Mouse (Mus musculus) ES-E14 (cell line): ENCODE results near the gene Furin. TPM values are rescaled to one million over a fixed set of nuclear protein-coding genes. Genes with fewer than 3 reads are reported as not detected.

Source experiments
- DNase-seq: peaks from one replicate; pipeline ENCODE4 v3.0.0-alpha.2; 2013; ENCODE audit warnings: low read depth, low spot score
- H3K27ac ChIP-seq: 2 replicates; pipeline ENCODE4 v1.5.1; 2012; ENCODE audit warnings: low read depth, mild to moderate bottlenecking, low read length, moderate library complexity, mixed read lengths; ENCODE audit not compliant: poor library complexity, insufficient read depth, severe bottlenecking
- H3K36me3 ChIP-seq: 2 replicates; pipeline ENCODE4 v1.6.1; 2012; ENCODE audit warnings: mild to moderate bottlenecking, low read length, moderate library complexity, mixed read lengths; ENCODE audit not compliant: control insufficient read depth, poor library complexity, insufficient read depth, severe bottlenecking
- H3K4me1 ChIP-seq, 2 experiments: fragments of 150-350 bp in 1 of 2; sonication (generic) in 1 of 2; 2 replicates each; pipeline ENCODE4 v1.6.1; 2012; ENCODE audit warnings: low read length in 2 of 2, mild to moderate bottlenecking in 1 of 2, mixed read lengths in 1 of 2; ENCODE audit not compliant: control insufficient read depth in 2 of 2, insufficient read depth in 2 of 2, poor library complexity in 1 of 2
- H3K4me3 ChIP-seq, 2 experiments: fragments of 150-350 bp in 1 of 2; sonication (generic) in 1 of 2; 2 replicates each; pipeline ENCODE4 v1.5.1; 2012; ENCODE audit warnings: low read length in 2 of 2, low read depth in 1 of 2, mild to moderate bottlenecking in 1 of 2, mixed read lengths in 1 of 2; ENCODE audit not compliant: insufficient read depth in 1 of 2, poor library complexity in 1 of 2, severe bottlenecking in 1 of 2
- H3K9ac ChIP-seq: 2 replicates; pipeline ENCODE4 v1.6.1; 2012; ENCODE audit warnings: low read depth, mild to moderate bottlenecking, low read length, mixed read lengths; ENCODE audit not compliant: poor library complexity, insufficient read depth, severe bottlenecking
- H3K9me3 ChIP-seq: fragments of 150-350 bp; sonication (generic); 2 replicates; pipeline ENCODE4 v1.6.1; 2012; ENCODE audit warnings: low read depth, mild to moderate bottlenecking, low read length; ENCODE audit not compliant: control insufficient read depth, insufficient read depth
- CHD2 ChIP-seq: IDR thresholded peaks from 2 replicates; pipeline ENCODE4 v1.6.1; 2014; ENCODE audit warnings: mild to moderate bottlenecking, low read depth, low read length, inconsistent platforms
- HCFC1 ChIP-seq: IDR thresholded peaks from 2 replicates; pipeline ENCODE4 v1.6.1; 2012; ENCODE audit warnings: low read length, inconsistent platforms, borderline replicate concordance; ENCODE audit not compliant: insufficient read depth
- MAFK ChIP-seq: IDR thresholded peaks from 2 replicates; pipeline ENCODE4 v1.6.1; 2014; ENCODE audit warnings: mild to moderate bottlenecking, low read depth, low read length, inconsistent platforms; ENCODE audit not compliant: insufficient read depth
- ZC3H11A ChIP-seq: IDR thresholded peaks from 2 replicates; pipeline ENCODE4 v1.6.1; 2012; ENCODE audit warnings: low read depth, mild to moderate bottlenecking, inconsistent platforms, low read length, borderline replicate concordance
- ZNF384 ChIP-seq: IDR thresholded peaks from 2 replicates; pipeline ENCODE4 v1.6.1; 2012; ENCODE audit warnings: low read depth, low read length, inconsistent platforms
- in situ Hi-C, 2 experiments: fragments of 600-800 bp; cut with MboI; formaldehyde crosslinking; loops; one replicate each; pipeline ENCODE4 v1.15.1; 2025; ENCODE audit warnings: low sequenced_read_pairs in 2 of 2, inconsistent platforms in 1 of 2; ENCODE audit not compliant: unreplicated experiment in 2 of 2
- total RNA-seq: library from RNA; depleted of rRNA; stranded (reverse); fragments of 300-350 nt; gene quantifications from 2 replicates; pipeline ENCODE4 v1.2.3, GENCODE M21; 2012

The Furin gene
- total RNA-seq, 1 experiment: 17.7 TPM

DNA sequence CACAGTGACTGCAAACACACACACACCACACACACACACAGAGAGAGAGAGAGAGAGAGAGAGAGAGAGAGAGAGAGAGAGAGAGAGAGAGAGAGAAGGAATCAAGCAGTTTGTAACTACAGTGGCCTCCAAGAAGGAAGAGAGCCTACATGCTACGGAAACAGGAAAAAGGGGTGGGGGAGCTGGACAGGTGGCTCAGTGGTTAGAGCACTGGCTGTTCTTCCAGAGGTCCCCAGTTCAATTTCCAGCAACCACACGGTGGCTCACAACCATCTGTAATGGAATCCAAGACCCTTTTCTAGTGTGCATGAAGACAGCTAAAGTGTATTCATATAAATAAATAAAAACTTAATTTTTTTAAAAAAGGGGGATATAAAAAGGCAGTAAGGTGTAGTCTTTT is 32.6 kb downstream of the Furin start:
- Histone ChIP-seq H3K9ac (no peak overlapping the region), H3K4me3 (no peak overlapping the region), H3K27ac (no peak overlapping the region), H3K36me3 (no peaks in the 10 kb centered on the region; the same call in 1 of the 2 replicates), H3K4me1 (peaks cover 0 to 7% of the 10 kb centered on the region in 2 experiments; a peak in 1 of 4 replicates), H3K9me3 (no peaks in the 10 kb centered on the region)
- no peak for TF ChIP-seq CHD2
- no peak for TF ChIP-seq HCFC1
- no peak for TF ChIP-seq MAFK
- TF ChIP-seq ZNF384: no peak
- no peak for TF ChIP-seq ZC3H11A
- in situ Hi-C loops: no loop called here
- DNase-seq: no peak

DNA sequence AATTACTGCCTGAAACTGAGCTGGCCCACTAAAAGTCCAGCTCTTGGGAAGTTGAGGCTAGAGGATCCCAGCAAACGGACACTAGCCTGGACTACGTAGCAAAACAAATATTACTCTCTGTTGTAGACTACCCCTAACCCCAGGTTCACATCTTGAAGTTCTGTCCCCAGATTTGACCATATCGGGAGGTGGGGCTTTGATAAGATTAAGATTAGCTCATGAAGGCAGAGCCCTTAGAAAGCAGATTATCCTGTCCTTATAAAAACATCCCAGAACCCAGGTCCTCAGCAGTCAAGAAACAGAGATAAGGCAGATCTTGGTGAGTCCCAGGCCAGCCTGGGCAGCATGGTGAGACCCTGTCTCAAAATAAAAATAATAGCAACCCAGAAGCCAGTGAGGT is 33.1 kb downstream of the Furin start:
- no peak overlapping the region for H3K9ac ChIP-seq
- H3K9me3 ChIP-seq: no peaks in the 10 kb centered on the region
- H3K27ac ChIP-seq: no peak overlapping the region
- peaks cover 4% of the 10 kb centered on the region; the same call in 1 of the 2 replicates for H3K36me3 ChIP-seq
- H3K4me1 ChIP-seq: peaks cover 0 to 7% of the 10 kb centered on the region in 2 experiments; a peak in 1 of 4 replicates
- no peak for DNase-seq
- in situ Hi-C loops: no loop called here
- TF ChIP-seq ZNF384 (no peak), MAFK (no peak), ZC3H11A (no peak), HCFC1 (no peak), CHD2 (no peak)
- no peak overlapping the region for H3K4me3 ChIP-seq

DNA sequence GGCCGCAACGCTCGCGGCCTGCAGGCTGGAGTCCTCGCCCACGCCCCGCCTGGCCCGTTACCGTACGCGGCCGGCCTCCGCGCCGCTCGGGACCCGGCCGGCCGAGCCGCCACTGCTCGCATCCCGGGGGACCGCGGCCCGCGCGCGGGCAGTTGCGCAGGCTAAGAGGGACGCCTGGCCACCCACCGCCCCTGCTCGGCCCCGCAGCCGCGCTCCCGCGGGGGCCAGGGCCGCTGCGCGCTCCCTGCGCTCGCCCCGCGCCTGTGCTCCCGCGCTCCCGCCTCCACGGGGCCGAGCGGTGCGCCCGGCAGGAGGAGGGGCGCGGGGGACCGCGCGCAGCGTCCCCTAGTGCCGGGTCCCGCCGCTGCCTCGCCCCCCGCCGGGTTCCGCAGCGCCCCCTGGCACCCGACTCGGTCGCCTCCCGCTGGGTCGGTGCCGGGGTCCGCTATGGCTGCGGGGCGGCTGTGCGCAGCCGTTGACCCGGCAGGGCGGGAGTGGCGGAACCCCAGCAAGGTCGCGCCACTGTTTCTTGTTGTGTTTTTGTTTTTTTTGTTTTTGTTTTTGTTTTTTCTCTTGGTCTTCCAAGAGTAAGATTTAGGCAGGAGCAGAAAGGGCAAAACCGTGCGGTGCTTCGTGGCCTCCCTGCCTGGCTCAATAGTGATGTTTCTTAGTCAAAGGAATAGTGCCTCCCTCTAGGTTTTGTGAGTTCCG is 34.0 kb downstream of the Furin start, which contains the start of gene Man2a2:
Gene Man2a2, minus strand, starts transcription at position 335 of the 711 bp plus-strand sequence.
- H3K27ac ChIP-seq: no peak within 1 kb of the TSS

DNA sequence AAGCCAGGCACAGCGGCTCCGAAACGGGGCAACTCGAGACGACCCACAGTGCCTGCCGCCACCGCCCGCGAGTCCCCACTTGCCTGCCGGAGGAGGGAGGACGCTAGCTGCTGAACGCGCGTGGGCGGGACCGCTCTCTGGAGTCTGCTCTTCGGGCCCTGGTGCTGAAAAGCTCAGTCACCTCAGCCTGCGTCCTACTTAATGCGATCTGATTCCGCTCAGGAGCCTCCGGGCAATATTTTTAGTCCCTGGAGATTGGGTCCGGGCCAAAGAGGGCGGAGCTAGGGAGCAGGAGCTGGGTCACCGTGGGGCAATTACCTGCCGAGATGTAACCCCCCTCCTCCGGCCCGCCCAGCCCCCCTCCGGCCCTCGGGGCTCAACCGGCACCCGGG is 34.6 kb downstream of the Furin start:
- Histone ChIP-seq H3K4me3 (peak overlapping the region; percentile 85 to 90), H3K9me3 (no peaks in the 10 kb centered on the region), H3K27ac (no peak overlapping the region), H3K9ac (peak overlapping the region; percentile 75), H3K36me3 (peaks cover 8% of the 10 kb centered on the region; the same call in 1 of the 2 replicates), H3K4me1 (peaks cover 0 to 7% of the 10 kb centered on the region in 2 experiments; a peak in 1 of 4 replicates)
- TF ChIP-seq HCFC1 (no peak), ZC3H11A (no peak), ZNF384 (no peak), MAFK (no peak), CHD2 (no peak)
- DNase-seq: peak; percentile 87
- in situ Hi-C loops: no loop called here

More for the DNA sequence above, 34.0 kb downstream of the Furin start, which contains the start of gene Man2a2:
- Histone ChIP-seq H3K9me3 (no peaks in the 10 kb centered on the region), H3K36me3 (peaks cover 8% of the 10 kb centered on the region; the same call in 1 of the 2 replicates), H3K4me3 (peak within 1 kb of the TSS; percentile 85 to 90), H3K4me1 (peaks cover 0 to 7% of the 10 kb centered on the region in 2 experiments; a peak in 1 of 4 replicates), H3K9ac (peak within 1 kb of the TSS; percentile 75)
- TF ChIP-seq MAFK: no peak
- TF ChIP-seq ZC3H11A: no peak
- TF ChIP-seq HCFC1: no peak
- no peak for TF ChIP-seq CHD2
- TF ChIP-seq ZNF384: 0 out of 2 replicates have a peak, but pooled peaks have one; percentile 9
- DNase-seq: no peak
- in situ Hi-C loops: no loop called here
